Mouse (Mus musculus) MEL (cell line): ENCODE results near the gene Arhgap5. TPM values are rescaled to one million over a fixed set of nuclear protein-coding genes. Genes with fewer than 3 reads are reported as not detected.

Source experiments
- DNase-seq: peaks from one replicate; pipeline ENCODE4 v3.0.0; 2011; ENCODE audit warnings: low read depth, low spot score
- H3K27ac ChIP-seq: 2 replicates; pipeline ENCODE4 v1.5.1; 2012; ENCODE audit warnings: low read depth, mild to moderate bottlenecking, control low read depth, low read length, moderate library complexity; ENCODE audit not compliant: control insufficient read depth
- H3K27me3 ChIP-seq, 2 experiments: fragments of 150-350 bp in 1 of 2; sonication (generic) in 1 of 2; 2 replicates each; pipeline ENCODE4 v1.6.1; 2012; ENCODE audit warnings: low read length in 2 of 2, mild to moderate bottlenecking in 2 of 2, improper control_type of control experiment in 1 of 2, moderate library complexity in 1 of 2; ENCODE audit not compliant: insufficient read depth in 2 of 2, control insufficient read depth in 1 of 2
- H3K36me3 ChIP-seq, 2 experiments: 2 replicates each; pipeline ENCODE4 v1.6.1; 2012 to 2014; ENCODE audit warnings: low read length in 2 of 2, improper control_type of control experiment in 1 of 2, inconsistent platforms in 1 of 2, mild to moderate bottlenecking in 1 of 2; ENCODE audit not compliant: insufficient read depth in 2 of 2, control insufficient read depth in 1 of 2
- H3K4me1 ChIP-seq, 2 experiments: fragments of 150-350 bp in 1 of 2; sonication (generic) in 1 of 2; 2 replicates each; pipeline ENCODE4 v1.6.1; 2012; ENCODE audit warnings: low read length in 2 of 2, improper control_type of control experiment in 1 of 2, mild to moderate bottlenecking in 1 of 2; ENCODE audit not compliant: insufficient read depth in 2 of 2, control insufficient read depth in 1 of 2
- H3K4me3 ChIP-seq, 2 experiments: fragments of 150-350 bp in 1 of 2; sonication (generic) in 1 of 2; 2 replicates each; pipeline ENCODE4 v1.5.1; 2012; ENCODE audit warnings: low read depth in 2 of 2, low read length in 2 of 2, mild to moderate bottlenecking in 2 of 2, moderate library complexity in 2 of 2, control low read depth in 1 of 2, improper control_type of control experiment in 1 of 2; ENCODE audit not compliant: control insufficient read depth in 1 of 2, insufficient read depth in 1 of 2
- H3K79me2 ChIP-seq: 2 replicates; pipeline ENCODE4 v1.6.1; 2012; ENCODE audit warnings: mild to moderate bottlenecking, low read length, moderate library complexity; ENCODE audit not compliant: control insufficient read depth, poor library complexity, insufficient read depth
- H3K9ac ChIP-seq: 2 replicates; pipeline ENCODE4 v1.6.1; 2012; ENCODE audit warnings: low read depth, mild to moderate bottlenecking, control low read depth, low read length, moderate library complexity; ENCODE audit not compliant: control insufficient read depth, poor library complexity, severe bottlenecking
- H3K9me3 ChIP-seq: fragments of 150-350 bp; sonication (generic); replicated peaks from 2 replicates; pipeline ENCODE4 v1.6.1; 2012; ENCODE audit warnings: mild to moderate bottlenecking, low read length, improper control_type of control experiment, moderate library complexity; ENCODE audit not compliant: insufficient read depth
- BHLHE40 ChIP-seq: IDR thresholded peaks from 2 replicates; pipeline ENCODE4 v1.6.1; 2012; ENCODE audit warnings: low read depth, mild to moderate bottlenecking, inconsistent platforms, low read length, improper control_type of control experiment, borderline replicate concordance
- CHD2 ChIP-seq: IDR thresholded peaks from 2 replicates; pipeline ENCODE4 v1.6.1; 2011; ENCODE audit warnings: low read length, improper control_type of control experiment
- CTCF ChIP-seq, 3 experiments: IDR thresholded peaks in 2 of 3; conservative IDR thresholded peaks in 1 of 3; 2 replicates each; pipeline ENCODE4 v1.5.1; 2011 to 2012; ENCODE audit warnings: low read length in 3 of 3, low read depth in 2 of 3, mild to moderate bottlenecking in 2 of 3, improper control_type of control experiment in 1 of 3, inconsistent platforms in 1 of 3, mixed read lengths in 1 of 3, moderate library complexity in 1 of 3; ENCODE audit not compliant: control insufficient read depth in 1 of 3, insufficient read depth in 1 of 3, poor library complexity in 1 of 3, severe bottlenecking in 1 of 3
- ELF1 ChIP-seq: IDR thresholded peaks from 2 replicates; pipeline ENCODE4 v1.6.1; 2014; ENCODE audit warnings: low read depth, mild to moderate bottlenecking, inconsistent platforms, low read length, improper control_type of control experiment, moderate library complexity
- ETS1 ChIP-seq: IDR thresholded peaks from 2 replicates; pipeline ENCODE4 v1.6.1; 2012; ENCODE audit warnings: low read depth, mild to moderate bottlenecking, inconsistent platforms, low read length, improper control_type of control experiment, moderate library complexity
- MXI1 ChIP-seq: IDR thresholded peaks from 2 replicates; pipeline ENCODE4 v1.6.1; 2011; ENCODE audit warnings: mild to moderate bottlenecking, low read depth, low read length, improper control_type of control experiment
- NELFE ChIP-seq: IDR thresholded peaks from 2 replicates; pipeline ENCODE4 v1.6.1; 2011; ENCODE audit warnings: low read depth, low read length, improper control_type of control experiment
- NRF1 ChIP-seq: IDR thresholded peaks from 2 replicates; pipeline ENCODE4 v1.6.1; 2014; ENCODE audit warnings: low read depth, mild to moderate bottlenecking, inconsistent platforms, low read length, improper control_type of control experiment, moderate library complexity; ENCODE audit not compliant: poor library complexity, insufficient read depth, severe bottlenecking
- POLR2AphosphoS2 ChIP-seq: IDR thresholded peaks from 2 replicates; pipeline ENCODE4 v1.6.1; 2011; ENCODE audit warnings: low read length, improper control_type of control experiment
- POLR2AphosphoS5 ChIP-seq: IDR thresholded peaks from 2 replicates; pipeline ENCODE4 v1.6.1; 2012; ENCODE audit warnings: low read depth, borderline replicate concordance, mild to moderate bottlenecking, inconsistent platforms, low read length, moderate library complexity, mixed read lengths
- RCOR1 ChIP-seq: IDR thresholded peaks from 2 replicates; pipeline ENCODE4 v1.6.1; 2012; ENCODE audit warnings: low read depth, mild to moderate bottlenecking, inconsistent platforms, low read length, improper control_type of control experiment
- SIN3A ChIP-seq: IDR thresholded peaks from 2 replicates; pipeline ENCODE4 v1.6.1; 2012; ENCODE audit warnings: low read length, improper control_type of control experiment, inconsistent platforms
- UBTF ChIP-seq: IDR thresholded peaks from 2 replicates; pipeline ENCODE4 v1.6.1; 2012; ENCODE audit warnings: low read depth, mild to moderate bottlenecking, inconsistent platforms, low read length, improper control_type of control experiment, moderate library complexity, borderline replicate concordance; ENCODE audit not compliant: insufficient read depth
- USF2 ChIP-seq, 2 experiments: IDR thresholded peaks; 2 replicates each; pipeline ENCODE4 v1.6.1; 2011 to 2012; ENCODE audit warnings: improper control_type of control experiment in 2 of 2, low read length in 2 of 2, borderline replicate concordance in 1 of 2, inconsistent platforms in 1 of 2, low read depth in 1 of 2, mild to moderate bottlenecking in 1 of 2; ENCODE audit not compliant: insufficient read depth in 1 of 2
- ZC3H11A ChIP-seq: IDR thresholded peaks from 2 replicates; pipeline ENCODE4 v1.6.1; 2012; ENCODE audit warnings: low read depth, mild to moderate bottlenecking, inconsistent platforms, low read length, improper control_type of control experiment
- ZMIZ1 ChIP-seq: IDR thresholded peaks from 2 replicates; pipeline ENCODE4 v1.6.1; 2012; ENCODE audit warnings: low read depth, mild to moderate bottlenecking, inconsistent platforms, low read length, improper control_type of control experiment, moderate library complexity
- ZNF384 ChIP-seq: IDR thresholded peaks from 2 replicates; pipeline ENCODE4 v1.6.1; 2012; ENCODE audit warnings: low read depth, mild to moderate bottlenecking, inconsistent platforms, low read length, improper control_type of control experiment
- polyA plus RNA-seq, 2 experiments: library from polyadenylated mRNA; stranded (reverse) in 1 of 2; unstranded in 1 of 2; fragments of >175 nt in 1 of 2; fragments of >200 nt in 1 of 2; gene quantifications; 2 replicates each; pipeline versions ENCODE4 v1.2.1 to v1.2.4; 2012; ENCODE audit warnings: low replicate concordance in 2 of 2, low read depth in 1 of 2; ENCODE audit not compliant: insufficient read length in 2 of 2, insufficient read depth in 1 of 2, missing spikeins in 1 of 2
- total RNA-seq: library from RNA; depleted of rRNA; stranded (reverse); fragments of 300-350 nt; gene quantifications from 2 replicates; pipeline ENCODE4 v1.2.3, GENCODE M21; 2012

Gene Arhgap5
- total and polyA plus RNA-seq, 3 experiments = 10.5 to 108 (median 11.8) TPM

DNA sequence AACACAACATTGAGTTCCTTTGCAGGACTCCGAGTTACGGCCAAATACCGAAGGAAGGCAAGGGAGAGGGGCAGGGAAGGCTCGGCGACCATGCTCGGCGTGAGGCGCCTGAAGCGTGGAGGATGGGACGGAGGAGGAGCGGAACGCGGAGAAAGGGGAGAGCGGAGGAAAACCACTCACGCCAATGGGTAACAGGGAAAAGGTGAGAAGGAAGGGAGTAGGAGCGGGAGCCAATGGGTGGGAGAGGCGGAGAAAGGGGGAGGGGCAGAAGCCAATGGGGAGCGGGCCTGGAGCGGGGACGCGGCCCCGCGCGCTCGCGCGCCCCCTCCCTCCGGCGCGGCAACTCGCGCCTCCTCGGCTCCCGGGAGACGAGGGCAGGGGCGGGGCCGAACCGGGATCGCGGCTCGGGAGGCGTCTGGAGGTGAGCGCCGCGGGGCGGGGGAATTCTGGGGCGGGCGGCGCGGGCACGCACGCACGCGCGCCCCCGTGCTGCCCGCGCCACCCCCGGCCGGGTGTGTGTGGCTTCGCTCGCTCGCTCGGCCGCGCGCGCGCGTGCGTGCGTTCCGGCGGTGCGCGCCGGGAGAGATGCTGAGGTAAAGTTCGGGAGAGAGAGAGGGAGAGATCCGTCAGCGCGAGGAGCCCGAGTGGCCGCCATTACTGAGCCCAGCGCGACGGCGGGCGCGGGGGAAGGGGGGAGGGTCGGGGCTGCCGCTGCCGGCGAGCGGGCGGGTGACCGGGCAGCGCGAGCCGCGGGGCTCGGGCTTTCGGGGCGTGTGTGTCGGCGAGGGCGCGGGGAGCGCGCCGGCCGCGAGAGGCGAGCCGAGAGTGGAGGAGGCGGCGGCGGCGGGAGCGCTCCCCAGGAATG, at the start of gene Arhgap5 (continued):
- peak; percentile 78 for TF ChIP-seq POLR2AphosphoS2
- no peak for TF ChIP-seq ZNF384
- TF ChIP-seq POLR2AphosphoS5 = no peak
- no peak for TF ChIP-seq ZC3H11A
- peak; percentile 59; the same call in 1 of the 2 replicates for TF ChIP-seq ZMIZ1

DNA sequence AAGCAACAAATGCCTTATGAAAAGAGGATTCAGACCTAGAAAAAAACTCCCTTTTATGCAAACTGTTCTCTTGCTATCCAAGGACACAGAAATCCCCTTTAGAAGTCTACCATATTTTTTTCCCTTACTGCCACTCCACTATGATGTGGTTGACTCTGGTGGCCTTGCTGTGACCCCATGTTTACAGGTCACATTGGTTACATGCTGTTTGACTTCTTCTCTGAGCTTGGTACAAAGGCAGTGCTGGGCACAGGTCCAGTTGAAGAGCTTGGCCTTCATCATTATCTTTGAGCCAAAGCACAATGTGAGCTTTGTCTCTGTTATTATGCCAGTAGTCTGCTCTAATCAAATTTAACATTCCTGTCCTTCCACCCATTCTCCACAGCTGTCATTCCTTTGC, 39.2 kb upstream of the Arhgap5 start:
- H3K4me1 ChIP-seq = no peaks in the 10 kb centered on the region
- H3K4me3 ChIP-seq = no peak overlapping the region
- no peak overlapping the region for H3K27ac ChIP-seq
- H3K27me3 ChIP-seq = peaks cover 0 to 3% of the 10 kb centered on the region in 2 experiments; a peak in 1 of 4 replicates
- no peak for DNase-seq
- no peak overlapping the region for H3K9ac ChIP-seq
- no peaks in the 10 kb centered on the region for H3K79me2 ChIP-seq
- no peaks in the 10 kb centered on the region for H3K9me3 ChIP-seq
- H3K36me3 ChIP-seq = no peaks in the 10 kb centered on the region
- TF ChIP-seq ELF1 (no peak), USF2 (IDR thresholded peaks at IDR 0.05; ENCODE audit: borderline replicate concordance in 1 of 2, insufficient read depth in 1 of 2, low read depth in 1 of 2, low read length in 2 of 2) (no peak), CHD2 (no peak), ETS1 (no peak), NELFE (no peak), RCOR1 (no peak), BHLHE40 (no peak), SIN3A (no peak), NRF1 (no peak), CTCF (IDR thresholded peaks at IDR 0.05 in 2 of 3, conservative IDR thresholded peaks at IDR 0.05 in 1 of 3; ENCODE audit: control insufficient read depth in 1 of 3, insufficient read depth in 1 of 3, low read depth in 2 of 3, low read length in 3 of 3, poor library complexity in 1 of 3, severe bottlenecking in 1 of 3) (no peak), UBTF (no peak), MXI1 (no peak)
